Mouse (Mus musculus) liver, embryonic 16.5 days (tissue): Measurements from ENCODE around the gene Hps5. TPM values are rescaled to one million over a fixed set of nuclear protein-coding genes. Genes with fewer than 3 reads are reported as not detected.
"Not testable (repeated sequence)": the region's sequence is repeated elsewhere in the genome, so short reads cannot be mapped to it uniquely, and the experiment has no call there.

ENCODE experiments used
- ATAC-seq: fragments of 200-750 bp; cut with Nextera tagmentation; 2 replicates; pipeline ENCODE4 v1.8.0; 2017; ENCODE audit warnings: low read depth, mild to moderate bottlenecking, moderate number of reproducible peaks, moderate library complexity
- H3K27ac ChIP-seq: fragments of 300-500 bp; sonication (generic); 2 replicates; pipeline ENCODE4 v1.5.1; 2014; ENCODE audit warnings: mild to moderate bottlenecking, low read length
- H3K27me3 ChIP-seq: fragments of 300-500 bp; sonication (generic); 2 replicates; pipeline ENCODE4 v1.6.1; 2014; ENCODE audit warnings: low read depth, low read length, mixed read lengths; ENCODE audit not compliant: control insufficient read depth, insufficient read depth
- H3K36me3 ChIP-seq: fragments of 300-500 bp; sonication (generic); 2 replicates; pipeline ENCODE4 v1.6.1; 2014; ENCODE audit warnings: mild to moderate bottlenecking; ENCODE audit not compliant: control insufficient read depth, insufficient read depth
- H3K4me1 ChIP-seq: fragments of 300-500 bp; sonication (generic); 2 replicates; pipeline ENCODE4 v1.6.1; 2014; ENCODE audit warnings: low read depth, low read length, mixed read lengths; ENCODE audit not compliant: control insufficient read depth
- H3K4me2 ChIP-seq: fragments of 300-500 bp; sonication (generic); 2 replicates; pipeline ENCODE4 v1.6.1; 2014; ENCODE audit warnings: low read depth, low read length, mixed read lengths
- H3K4me3 ChIP-seq: fragments of 300-500 bp; sonication (generic); 2 replicates; pipeline ENCODE4 v1.5.1; 2014; ENCODE audit warnings: low read depth, mild to moderate bottlenecking, low read length
- H3K9ac ChIP-seq: fragments of 300-500 bp; sonication (generic); 2 replicates; pipeline ENCODE4 v1.6.1; 2014; ENCODE audit warnings: low read depth, low read length
- H3K9me3 ChIP-seq: fragments of 300-500 bp; sonication (generic); replicated peaks from 2 replicates; pipeline ENCODE4 v1.6.1; 2016; ENCODE audit warnings: low read length; ENCODE audit not compliant: control insufficient read depth
- WGBS: fragments of 180-500 bp; shearing (Covaris S2); extraction: QIAGEN DNeasy Blood & Tissue Kit; methylation state at CpG from one replicate; pipeline ENCODE4 v1.1.7; 2014; ENCODE audit not compliant: insufficient replicate concordance; 5-methylcytosine and 5-hydroxymethylcytosine counted together
- polyA plus RNA-seq: library from polyadenylated mRNA; unstranded; fragments of >200 nt; fragmentation: Nextera tagmentation; extraction: Ambion mirVana; gene quantifications from 2 replicates; pipeline ENCODE4 v1.2.1, GENCODE M21; 2015

Gene Hps5
- polyA plus RNA-seq, 1 experiment from 2014 or later, result 7.4 TPM

GRCm38 (mm10) chr7:46831693-46832092 lies 35.8 kb upstream of the Hps5 start:
- H3K27ac ChIP-seq, result peak overlapping the region; percentile 86

DNA sequence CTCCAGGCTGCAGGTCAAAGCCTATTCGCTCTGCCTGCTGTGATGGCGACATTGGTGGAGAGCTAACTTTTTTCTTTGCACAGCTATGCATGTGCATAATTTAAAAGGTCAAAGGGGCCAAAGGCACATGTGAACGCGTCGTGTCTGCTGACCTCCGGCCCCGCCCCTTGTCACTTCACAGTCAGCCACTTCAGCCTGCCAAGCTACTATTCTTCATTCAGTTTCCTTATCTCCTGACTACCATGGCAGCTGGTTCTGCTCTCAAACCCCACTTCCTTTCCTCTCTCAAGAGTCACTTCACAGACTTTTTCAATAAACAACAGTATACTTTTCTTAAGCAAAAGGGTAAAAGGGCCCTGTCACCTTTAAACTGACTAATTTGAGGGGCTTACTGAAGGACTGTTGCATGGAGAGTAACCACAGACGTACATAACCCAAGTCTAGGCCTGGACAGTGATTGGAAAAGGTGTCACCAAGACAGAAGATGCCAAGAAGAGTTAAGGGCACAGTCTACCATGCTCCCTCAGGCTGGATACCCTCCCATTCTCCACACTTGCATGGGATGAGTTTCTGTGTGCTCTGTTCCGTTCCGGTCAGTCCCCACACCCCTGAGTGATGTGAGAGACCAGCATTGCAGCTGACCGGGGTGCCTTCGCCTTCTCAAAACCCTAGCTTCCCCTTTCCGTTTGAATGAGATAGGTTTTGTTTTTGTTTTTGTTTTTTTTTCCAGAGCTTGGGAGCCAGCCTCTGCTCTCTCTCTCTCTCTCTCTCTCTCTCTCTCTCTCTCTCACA lies 35.1 kb upstream of the Hps5 start:
- Histone ChIP-seq H3K9ac (0 out of 2 replicates have a peak overlapping the region, but pooled peaks have one; percentile 11), H3K4me1 (peaks cover 40% of the 10 kb centered on the region), H3K27me3 (no peaks in the 10 kb centered on the region), H3K4me3 (no peak overlapping the region), H3K4me2 (no peak overlapping the region), H3K36me3 (no peaks in the 10 kb centered on the region), H3K27ac (peak overlapping the region; percentile 86), H3K9me3 (no peaks in the 10 kb centered on the region)
- 19% methylated on average over 13 of the region's 13 CpGs for WGBS
- ATAC-seq, result peak; percentile 39

More at GRCm38 (mm10) chr7:46831693-46832092, 35.8 kb upstream of the Hps5 start:
- Histone ChIP-seq H3K27me3 (no peaks in the 10 kb centered on the region), H3K9ac (no peak overlapping the region), H3K4me3 (no peak overlapping the region), H3K4me1 (peaks cover 40% of the 10 kb centered on the region), H3K36me3 (no peaks in the 10 kb centered on the region), H3K9me3 (no peaks in the 10 kb centered on the region), H3K4me2 (no peak overlapping the region)
- ATAC-seq, result no peak
- 33% methylated on average over 8 of the region's 8 CpGs for WGBS

DNA sequence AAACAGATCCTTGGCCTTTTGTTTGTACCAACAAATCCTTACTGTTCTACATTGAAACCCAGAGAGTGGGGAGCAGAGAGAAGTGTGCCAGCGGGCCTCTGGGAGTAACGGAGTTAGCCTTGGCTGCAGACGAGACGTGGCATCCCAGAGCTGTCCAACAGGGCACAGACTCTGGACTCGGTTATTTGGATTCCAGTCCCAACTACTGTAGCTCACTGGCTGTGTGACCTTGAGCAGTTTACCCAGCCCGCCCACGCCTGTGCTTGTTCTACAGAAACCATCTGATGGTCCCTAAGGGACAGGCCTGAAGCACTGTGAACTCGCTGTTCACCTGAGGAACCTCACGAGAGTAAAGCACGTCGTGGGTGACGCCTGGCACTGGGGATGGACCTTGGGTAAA lies 34.0 kb upstream of the Hps5 start:
- H3K4me2 ChIP-seq, result no peak overlapping the region
- WGBS, result 60% methylated on average over 12 of the region's 12 CpGs
- H3K4me3 ChIP-seq, result no peak overlapping the region
- ATAC-seq, result peak; percentile 80
- H3K9ac ChIP-seq, result no peak overlapping the region
- no peaks in the 10 kb centered on the region for H3K27me3 ChIP-seq
- no peaks in the 10 kb centered on the region for H3K9me3 ChIP-seq
- H3K36me3 ChIP-seq, result no peaks in the 10 kb centered on the region
- peaks cover 40% of the 10 kb centered on the region for H3K4me1 ChIP-seq
- H3K27ac ChIP-seq, result peak overlapping the region; percentile 86

GRCm38 (mm10) chr7:46827803-46828184 lies 31.9 kb upstream of the Hps5 start:
- H3K4me2 ChIP-seq, result no peak overlapping the region
- 56% methylated on average over 2 of the region's 2 CpGs for WGBS
- H3K27ac ChIP-seq, result peak overlapping the region; percentile 12
- H3K27me3 ChIP-seq, result no peaks in the 10 kb centered on the region
- H3K9me3 ChIP-seq, result no peaks in the 10 kb centered on the region
- no peak overlapping the region for H3K9ac ChIP-seq
- peaks cover 25% of the 10 kb centered on the region for H3K4me1 ChIP-seq
- ATAC-seq, result no peak
- H3K4me3 ChIP-seq, result no peak overlapping the region
- H3K36me3 ChIP-seq, result peaks cover 4% of the 10 kb centered on the region

DNA sequence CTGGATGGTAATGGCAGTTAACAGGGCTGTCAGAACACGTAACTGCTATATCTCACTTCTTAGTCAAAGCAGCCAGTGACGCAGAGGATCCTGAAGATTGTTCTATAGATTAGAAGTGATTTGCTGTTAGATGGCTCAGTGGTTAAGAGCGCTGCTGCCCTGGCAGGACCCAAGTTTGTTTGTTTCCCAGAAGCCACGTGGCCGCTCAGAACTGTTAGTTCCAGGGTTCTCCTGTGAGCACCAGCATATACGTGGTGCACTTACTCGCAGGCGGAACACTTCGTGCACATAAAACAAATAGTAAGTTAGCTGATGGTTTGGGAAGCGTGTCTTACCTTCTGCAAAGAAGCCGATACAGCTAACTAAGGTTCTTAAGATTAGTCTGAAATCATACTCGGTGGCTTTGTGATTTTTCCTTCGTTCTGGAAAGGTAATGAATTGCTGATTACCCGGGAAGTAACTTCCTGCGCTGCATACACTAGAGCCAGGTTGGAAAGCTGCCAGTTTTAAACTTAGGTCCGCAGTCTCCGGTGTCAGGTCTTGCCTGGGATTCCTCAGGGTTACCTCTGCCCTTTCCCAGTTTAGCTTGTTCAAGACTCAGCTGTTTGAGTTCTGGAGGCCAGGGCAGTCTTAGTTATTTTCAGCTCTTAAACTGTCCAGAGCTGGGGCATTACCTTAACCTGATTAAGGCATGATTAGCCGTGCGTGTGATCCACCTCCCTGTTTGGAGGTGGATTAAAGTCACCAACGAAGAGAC lies 31.4 kb upstream of the Hps5 start:
- Histone ChIP-seq H3K36me3 (peaks cover 9% of the 10 kb centered on the region), H3K9ac (no peak overlapping the region), H3K27me3 (no peaks in the 10 kb centered on the region), H3K4me1 (peaks cover 20% of the 10 kb centered on the region), H3K4me2 (no peak overlapping the region), H3K27ac (peak overlapping the region; percentile 12), H3K4me3 (no peak overlapping the region), H3K9me3 (no peaks in the 10 kb centered on the region)
- ATAC-seq, result peak; percentile 26; the same call in 1 of the 2 replicates
- 64% methylated on average over 20 of the region's 20 CpGs for WGBS

DNA sequence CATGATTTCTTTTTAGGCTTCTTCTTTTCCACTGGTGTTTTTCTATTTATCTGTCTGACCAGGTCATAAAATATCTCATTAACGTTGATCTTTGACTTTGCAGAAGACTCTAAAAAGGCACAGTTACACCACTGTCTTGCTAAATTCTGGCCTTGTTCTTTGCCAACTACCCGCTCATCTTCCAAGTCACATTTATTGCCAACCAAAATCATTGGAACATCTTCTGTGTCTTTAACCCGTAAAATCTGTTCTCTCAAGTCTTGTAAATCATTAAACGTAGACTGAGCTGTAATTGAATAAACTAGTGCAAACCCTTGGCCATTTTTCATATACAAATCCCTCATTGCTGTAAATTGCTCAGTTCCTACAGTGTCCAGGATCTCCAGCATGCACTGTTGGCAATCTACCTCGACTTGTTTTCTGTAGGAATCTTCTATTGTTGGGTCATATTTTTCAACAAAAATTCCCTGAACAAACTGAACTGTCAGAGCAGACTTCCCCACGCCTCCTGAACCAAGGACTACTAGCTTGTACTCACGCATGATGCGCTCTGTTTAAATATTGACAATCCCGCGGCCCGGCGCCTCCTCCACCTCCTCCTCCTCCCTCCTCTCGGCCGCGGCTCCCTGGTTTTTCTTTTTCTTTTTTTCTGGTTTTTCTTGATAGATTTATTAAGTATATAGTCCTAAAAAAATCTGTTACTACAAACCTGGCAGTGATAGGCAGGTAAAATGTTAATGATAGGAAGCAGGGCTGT lies 25.2 kb upstream of the Hps5 start:
- H3K4me3 ChIP-seq, H3K9me3 ChIP-seq, H3K9ac ChIP-seq, H3K4me2 ChIP-seq, H3K4me1 ChIP-seq, H3K27me3 ChIP-seq: not testable (repeated sequence)
- ATAC-seq, result peak; percentile 58; the same call in 1 of the 2 replicates
- 72% methylated on average over 15 of the region's 15 CpGs for WGBS
- Histone ChIP-seq H3K36me3 (peaks cover 41% of the 10 kb centered on the region), H3K27ac (peak overlapping the region; percentile 63)

GRCm38 (mm10) chr7:46814012-46814411 lies 18.1 kb upstream of the Hps5 start:
- Histone ChIP-seq H3K27me3 (no peaks in the 10 kb centered on the region), H3K36me3 (peaks cover 51% of the 10 kb centered on the region), H3K4me3 (no peak overlapping the region), H3K9me3 (no peaks in the 10 kb centered on the region), H3K27ac (no peak overlapping the region), H3K9ac (no peak overlapping the region), H3K4me1 (no peaks in the 10 kb centered on the region), H3K4me2 (no peak overlapping the region)
- 78% methylated on average over 4 of the region's 4 CpGs for WGBS
- ATAC-seq, result no peak

- peaks cover 49% of the 10 kb centered on the region for H3K36me3 ChIP-seq
- no peaks in the 10 kb centered on the region for H3K9me3 ChIP-seq
- 79% methylated on average over 6 of the region's 6 CpGs for whole genome bisulfite sequencing
- no peaks in the 10 kb centered on the region for H3K27me3 ChIP-seq
- no peak overlapping the region for H3K27ac ChIP-seq
- H3K4me3 ChIP-seq, result no peak overlapping the region
- no peak overlapping the region for H3K9ac ChIP-seq
- H3K4me2 ChIP-seq, result no peak overlapping the region
- H3K4me1 ChIP-seq, result no peaks in the 10 kb centered on the region
- no peak for ATAC-seq
Measured at GRCm38 (mm10) chr7:46810325-46810724, 14.5 kb upstream of the Hps5 start.
